Mouse (Mus musculus) small intestine, adult 2 months (tissue): Measurements from ENCODE around the gene Ccdc125. TPM values are rescaled to one million over a fixed set of nuclear protein-coding genes. Genes with fewer than 3 reads are reported as not detected.
A peak's percentile ranks its signal among the peaks of the same experiment; 100 is the strongest.

Experiments
- H3K27ac ChIP-seq: fragments of 200-500 bp; 2 replicates; pipeline ENCODE4 v1.5.1; 2012; ENCODE audit warnings: low read depth, low read length, control low read depth, inconsistent platforms; ENCODE audit not compliant: insufficient read depth
- H3K27me3 ChIP-seq: fragments of 200-500 bp; 2 replicates; pipeline ENCODE4 v1.6.1; 2012; ENCODE audit warnings: mild to moderate bottlenecking, moderate library complexity, low read length, inconsistent platforms; ENCODE audit not compliant: control insufficient read depth, insufficient read depth
- H3K36me3 ChIP-seq: fragments of 200-500 bp; 2 replicates; pipeline ENCODE4 v1.6.1; 2012; ENCODE audit warnings: mild to moderate bottlenecking, low read length, control low read depth, inconsistent platforms; ENCODE audit not compliant: control insufficient read depth, insufficient read depth
- H3K4me1 ChIP-seq: fragments of 200-500 bp; 2 replicates; pipeline ENCODE4 v1.6.1; 2012; ENCODE audit warnings: low read length, inconsistent platforms, mixed read lengths; ENCODE audit not compliant: control insufficient read depth, insufficient read depth, insufficient read length
- H3K4me3 ChIP-seq: fragments of 200-500 bp; 2 replicates; pipeline ENCODE4 v1.5.1; 2012; ENCODE audit warnings: low read depth, mild to moderate bottlenecking, control low read depth, inconsistent platforms, low read length, moderate library complexity
- CTCF ChIP-seq: fragments of 200-500 bp; IDR thresholded peaks from 2 replicates; pipeline ENCODE4 v1.5.1; 2012; ENCODE audit warnings: low read depth, mild to moderate bottlenecking, control low read depth, inconsistent platforms, low read length, moderate library complexity, mixed read lengths; ENCODE audit not compliant: insufficient replicate concordance, insufficient read length; ENCODE audit errors: extremely low read depth
- POLR2A ChIP-seq: fragments of 200-500 bp; IDR thresholded peaks from 2 replicates; pipeline ENCODE4 v1.6.1; 2012; ENCODE audit warnings: low read depth, mild to moderate bottlenecking, control low read depth, inconsistent platforms, low read length, moderate library complexity
- WGBS: fragments of 180-500 bp; shearing (Covaris S2); methylation state at CpG from one replicate; pipeline ENCODE4 v1.1.7; 2018; 5-methylcytosine and 5-hydroxymethylcytosine counted together
- polyA plus RNA-seq: library from polyadenylated mRNA; depleted of rRNA; stranded (reverse); fragments of >200 nt; gene quantifications from 2 replicates; pipeline ENCODE4 v1.2.3, GENCODE M21; 2012

Ccdc125 gene
- polyA plus RNA-seq, 1 experiment = 0.41 TPM

GRCm38 (mm10) chr13:100651439-100652186 is 17.9 kb upstream of the Ccdc125 start, which contains the start of gene Taf9:
Gene Taf9 (plus strand): TSS chr13:100651579.
- H3K27ac ChIP-seq = peak within 1 kb of the TSS; percentile 89
- WGBS = under 1% methylated on average over 63 of the region's 63 CpGs
- H3K27me3 ChIP-seq = no peaks in the 10 kb centered on the region
- H3K4me1 ChIP-seq = peaks cover 5% of the 10 kb centered on the region; the same call in 1 of the 2 replicates
- peak within 1 kb of the TSS; percentile 90 for H3K4me3 ChIP-seq
- peaks cover 6% of the 10 kb centered on the region for H3K36me3 ChIP-seq
- TF ChIP-seq POLR2A (no peak), CTCF (no peak)

- Histone ChIP-seq H3K27me3 (no peaks in the 10 kb centered on the region), H3K36me3 (peaks cover 7% of the 10 kb centered on the region), H3K4me1 (no peaks in the 10 kb centered on the region), H3K4me3 (no peak overlapping the region), H3K27ac (no peak overlapping the region)
- TF ChIP-seq POLR2A (no peak), CTCF (no peak)
- 95% methylated on average over 5 of the region's 5 CpGs for WGBS
These were observed 11.4 kb upstream of the Ccdc125 start for GRCm38 (mm10) chr13:100658091-100658490.

GRCm38 (mm10) chr13:100659864-100660456 is 9.6 kb upstream of the Ccdc125 start:
- TF ChIP-seq POLR2A (no peak), CTCF (peak; percentile 71; the same call in 1 of the 2 replicates)
- H3K36me3 ChIP-seq = peaks cover 9% of the 10 kb centered on the region
- no peaks in the 10 kb centered on the region for H3K27me3 ChIP-seq
- H3K4me1 ChIP-seq = no peaks in the 10 kb centered on the region
- H3K27ac ChIP-seq = no peak overlapping the region
- WGBS = 39% methylated on average over 4 of the region's 4 CpGs
- H3K4me3 ChIP-seq = no peak overlapping the region

GRCm38 (mm10) chr13:100670181-100670741 is 744 bp downstream of the Ccdc125 start:
- 13% methylated on average over 9 of the region's 9 CpGs for WGBS
- Histone ChIP-seq H3K27ac (no peak overlapping the region), H3K27me3 (no peaks in the 10 kb centered on the region), H3K4me3 (no peak overlapping the region), H3K4me1 (peaks cover 7% of the 10 kb centered on the region; the same call in 1 of the 2 replicates), H3K36me3 (peaks cover 4% of the 10 kb centered on the region; the same call in 1 of the 2 replicates)
- TF ChIP-seq CTCF (no peak), POLR2A (no peak)

- H3K27ac ChIP-seq = no peak overlapping the region
- H3K4me1 ChIP-seq = no peaks in the 10 kb centered on the region
- WGBS = 89% methylated on average over 15 of the region's 15 CpGs
- TF ChIP-seq POLR2A (no peak), CTCF (no peak)
- no peaks in the 10 kb centered on the region for H3K27me3 ChIP-seq
- H3K4me3 ChIP-seq = no peak overlapping the region
- H3K36me3 ChIP-seq = no peaks in the 10 kb centered on the region
These were observed 6.6 kb downstream of the Ccdc125 start for GRCm38 (mm10) chr13:100675936-100676635.

- Histone ChIP-seq H3K27ac (no peak overlapping the region), H3K36me3 (no peaks in the 10 kb centered on the region), H3K27me3 (no peaks in the 10 kb centered on the region), H3K4me3 (no peak overlapping the region), H3K4me1 (no peaks in the 10 kb centered on the region)
- WGBS = 95% methylated on average over 8 of the region's 8 CpGs
- TF ChIP-seq CTCF (no peak), POLR2A (no peak)
These were observed 12.1 kb downstream of the Ccdc125 start for GRCm38 (mm10) chr13:100681615-100682014.
